7 mouse cellular contexts compared by ENCODE assay signal in genomic region chr19:46136639-46137580, GRCm38 (mm10). TPM values are rescaled to one million over a fixed set of nuclear protein-coding genes. Genes with fewer than 3 reads are reported as not detected.
A peak's percentile ranks its signal among the peaks of the same experiment; 100 is the strongest.
DNase-seq lines count a peak whose midpoint lies in the region; ATAC-seq and TF ChIP-seq lines count a peak whose summit lies in the region.

No protein-coding gene starts in this region.

- peaks cover 72% of the 10 kb centered on the region for H3K27me3 ChIP-seq in hindbrain, embryonic 14.5 days (ENCODE audit: control insufficient read depth, insufficient read depth, low read length)
- H3K27me3 ChIP-seq in midbrain, embryonic 10.5 days (ENCODE audit: low read depth, poor library complexity, severe bottlenecking), result peaks cover 100% of the 10 kb centered on the region
- peaks cover 32% of the 10 kb centered on the region for H3K27me3 ChIP-seq in small intestine, adult 2 months (ENCODE audit: control insufficient read depth, insufficient read depth, low read length)

- no peaks in the 10 kb centered on the region for H3K9me3 ChIP-seq in hindbrain, embryonic 14.5 days (ENCODE audit: control insufficient read depth, low read length)
- no peaks in the 10 kb centered on the region for H3K9me3 ChIP-seq in midbrain, embryonic 10.5 days (replicated peaks)

- peak; percentile 10; the same call in 1 of the 2 replicates for ATAC-seq in hindbrain, embryonic 14.5 days (ENCODE audit: low FRiP score)

- peak overlapping the region; percentile 65 for H3K9ac ChIP-seq in hindbrain, embryonic 14.5 days

- intact Hi-C loops in left cerebral cortex, postnatal 4 days (cut with DNase I), result loop anchor here (5.0 kb wide), 2 partner anchors 115 to 170 kb away; no protein-coding TSS in a partner anchor

- H3K36me3 ChIP-seq in hindbrain, embryonic 14.5 days (replicated peaks; ENCODE audit: control insufficient read depth, insufficient read depth), result no peaks in the 10 kb centered on the region
- H3K36me3 ChIP-seq in midbrain, embryonic 10.5 days, result no peaks in the 10 kb centered on the region
- no peaks in the 10 kb centered on the region for H3K36me3 ChIP-seq in small intestine, adult 2 months (ENCODE audit: control insufficient read depth, insufficient read depth, low read length)

- peak overlapping the region; percentile 95 for H3K4me2 ChIP-seq in hindbrain, embryonic 14.5 days (replicated peaks)

- H3K27ac ChIP-seq in hindbrain, embryonic 14.5 days, result no peak overlapping the region
- peak overlapping the region; percentile 64; the same call in 1 of the 2 replicates for H3K27ac ChIP-seq in midbrain, embryonic 10.5 days (replicated peaks)
- H3K27ac ChIP-seq in small intestine, adult 2 months (ENCODE audit: insufficient read depth, low read depth, low read length), result no peak overlapping the region

- DNase-seq in R1 (ENCODE audit: low read depth, low spot score), result peak; percentile 88
- peak; percentile 58 to 72 for DNase-seq in cerebellum, postnatal 25 days
- peak; percentile 36 to 65 for DNase-seq in frontal cortex, postnatal 36 days (ENCODE audit: low spot score in 2 of 2)
- DNase-seq in hindbrain, embryonic 14.5 days (ENCODE audit: low spot score), result no peak
- DNase-seq in left cerebral cortex, postnatal 4 days, result peak; percentile 57
- DNase-seq in midbrain, embryonic 10.5 days (ENCODE audit: low spot score), result peak; percentile 79

- 3% methylated on average over 46 of the region's 49 CpGs for WGBS in hindbrain, embryonic 14.5 days
- WGBS in midbrain, embryonic 10.5 days, result 3% methylated on average over 49 of the region's 49 CpGs
- 2% methylated on average over 49 of the region's 49 CpGs for WGBS in small intestine, adult 2 months

- H3K4me1 ChIP-seq in hindbrain, embryonic 14.5 days (replicated peaks; ENCODE audit: control insufficient read depth, insufficient read depth, low read length), result peaks cover 15% of the 10 kb centered on the region
- peaks cover 47% of the 10 kb centered on the region for H3K4me1 ChIP-seq in midbrain, embryonic 10.5 days
- H3K4me1 ChIP-seq in small intestine, adult 2 months (ENCODE audit: control insufficient read depth, insufficient read depth, insufficient read length, low read length), result peaks cover 13% of the 10 kb centered on the region

- TF ChIP-seq CTCF in small intestine, adult 2 months (IDR thresholded peaks at IDR 0.05; ENCODE audit: extremely low read depth, insufficient read length, insufficient replicate concordance, low read depth, low read length), result peak; percentile 83

- TF ChIP-seq POLR2A in small intestine, adult 2 months (IDR thresholded peaks at IDR 0.05; ENCODE audit: low read depth, low read length), result no peak

- peak overlapping the region; percentile 48 for H3K4me3 ChIP-seq in hindbrain, embryonic 14.5 days (replicated peaks; ENCODE audit: low read length)
- H3K4me3 ChIP-seq in midbrain, embryonic 10.5 days, result peak overlapping the region; percentile 74
- H3K4me3 ChIP-seq in small intestine, adult 2 months (ENCODE audit: low read depth, low read length), result peak overlapping the region; percentile 59

RNA-seq across cellular contexts. Expression of gene Elovl3, which starts 5.2 kb away (rescaled TPM):
- not detected in 2 replicates for polyA plus RNA-seq in hindbrain, embryonic 14.5 days (2014; fragmentation: Nextera tagmentation; extraction: Ambion mirVana)
- total RNA-seq in left cerebral cortex, postnatal 4 days (2021), result not detected
- polyA plus RNA-seq in midbrain, embryonic 10.5 days (2016; fragmentation: Nextera tagmentation; extraction: Ambion mirVana), result not detected in 2 replicates
- not detected in 2 replicates for polyA plus RNA-seq in small intestine, adult 2 months (2012; rRNA removed)

RNA-seq across cellular contexts. Expression of gene Pitx3, which starts 11.2 kb away (rescaled TPM):
- polyA plus RNA-seq in hindbrain, embryonic 14.5 days (2014; fragmentation: Nextera tagmentation; extraction: Ambion mirVana), result not detected in 2 replicates
- not detected for total RNA-seq in left cerebral cortex, postnatal 4 days (2021)
- polyA plus RNA-seq in midbrain, embryonic 10.5 days (2016; fragmentation: Nextera tagmentation; extraction: Ambion mirVana), result 0.17 and 0.43 TPM in 2 replicates
- not detected in 2 replicates for polyA plus RNA-seq in small intestine, adult 2 months (2012; rRNA removed)

RNA-seq across cellular contexts. Expression of gene Gbf1, which starts 15.4 kb away (rescaled TPM):
- polyA plus RNA-seq in hindbrain, embryonic 14.5 days (2014; fragmentation: Nextera tagmentation; extraction: Ambion mirVana), result 64.5 and 68.3 TPM in 2 replicates
- total RNA-seq in left cerebral cortex, postnatal 4 days (2021), result 100 to 1,000 TPM; 101 to 106 TPM
- polyA plus RNA-seq in midbrain, embryonic 10.5 days (2016; fragmentation: Nextera tagmentation; extraction: Ambion mirVana), result 43.8 and 48.8 TPM in 2 replicates
- 77.6 and 146 TPM in 2 replicates for polyA plus RNA-seq in small intestine, adult 2 months (2012; rRNA removed)
